Mouse (Mus musculus): ENCODE measurements around the gene Tstd2.

The Tstd2 gene

GRCm38 (mm10) chr4:46084416-46085172 is 53.9 kb downstream of the Tstd2 start:
- no peak for DNase-seq (ENCODE audit: low read depth, low spot score)

- no peak for DNase-seq (ENCODE audit: low read depth, low spot score)
These were observed 55.9 kb downstream of the Tstd2 start for GRCm38 (mm10) chr4:46082555-46082954.

- no peak for DNase-seq (ENCODE audit: low read depth, low spot score)
These were observed 58.2 kb downstream of the Tstd2 start for GRCm38 (mm10) chr4:46080261-46080660.

GRCm38 (mm10) chr4:46076892-46077291 is 61.6 kb downstream of the Tstd2 start:
- DNase-seq (ENCODE audit: low read depth, low spot score), result no peak

- no peak for DNase-seq (ENCODE audit: low read depth, low spot score)
These were observed 62.8 kb downstream of the Tstd2 start for GRCm38 (mm10) chr4:46075664-46076063.

- no peak for DNase-seq (ENCODE audit: low read depth, low spot score)
These were observed 64.8 kb downstream of the Tstd2 start for GRCm38 (mm10) chr4:46073736-46074135.

GRCm38 (mm10) chr4:46072631-46073030 is 65.9 kb downstream of the Tstd2 start:
- DNase-seq (ENCODE audit: low read depth, low spot score), result no peak

GRCm38 (mm10) chr4:46069851-46070482 is 68.5 kb downstream of the Tstd2 start:
- no peak for DNase-seq (ENCODE audit: low read depth, low spot score)

- DNase-seq (ENCODE audit: low read depth, low spot score), result no peak
These were observed 69.9 kb downstream of the Tstd2 start for GRCm38 (mm10) chr4:46068573-46068972.

- no peak for DNase-seq (ENCODE audit: low read depth, low spot score)
These were observed 70.4 kb downstream of the Tstd2 start for GRCm38 (mm10) chr4:46068060-46068459.

GRCm38 (mm10) chr4:46065695-46066340 is 72.7 kb downstream of the Tstd2 start:
- DNase-seq (ENCODE audit: low read depth, low spot score), result no peak

- no peak for DNase-seq (ENCODE audit: low read depth, low spot score)
These were observed 73.5 kb downstream of the Tstd2 start for GRCm38 (mm10) chr4:46064961-46065360.

All from c-Kit-negative CD71-positive TER-119-positive erythroid progenitor cells, embryonic 14.5 days (primary cell).